Mouse (Mus musculus): ENCODE measurements around the gene Ceacam9.
A peak's percentile ranks its signal among the peaks of the same experiment; 100 is the strongest.
"Not testable (repeated sequence)": the region's sequence is repeated elsewhere in the genome, so short reads cannot be mapped to it uniquely, and the experiment has no call there.

Ceacam9 gene

DNA sequence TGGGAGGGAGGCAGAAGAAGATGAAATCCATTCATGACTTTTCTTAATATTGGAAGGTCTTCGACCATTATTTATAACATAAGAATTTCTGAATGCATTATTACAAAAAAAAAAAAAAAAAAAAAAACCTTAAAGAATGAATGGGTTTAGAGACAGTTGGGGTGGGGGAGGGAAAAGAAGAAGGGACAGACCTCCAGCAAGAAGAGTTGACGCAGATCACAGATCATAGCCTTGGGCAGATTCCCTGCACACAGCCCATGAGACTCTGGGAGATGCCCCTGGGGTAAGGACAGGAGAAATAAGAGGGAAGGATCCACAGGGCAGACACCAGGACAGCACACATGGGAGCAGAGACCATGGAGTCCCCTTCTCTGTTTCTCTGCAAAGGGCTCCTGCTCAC is at the start of gene Ceacam9:
Ceacam9 (plus strand) TSS at position 301 of the 400 bp plus-strand sequence.
- no peak for DNase-seq (ENCODE audit: low read depth, low spot score)

DNA sequence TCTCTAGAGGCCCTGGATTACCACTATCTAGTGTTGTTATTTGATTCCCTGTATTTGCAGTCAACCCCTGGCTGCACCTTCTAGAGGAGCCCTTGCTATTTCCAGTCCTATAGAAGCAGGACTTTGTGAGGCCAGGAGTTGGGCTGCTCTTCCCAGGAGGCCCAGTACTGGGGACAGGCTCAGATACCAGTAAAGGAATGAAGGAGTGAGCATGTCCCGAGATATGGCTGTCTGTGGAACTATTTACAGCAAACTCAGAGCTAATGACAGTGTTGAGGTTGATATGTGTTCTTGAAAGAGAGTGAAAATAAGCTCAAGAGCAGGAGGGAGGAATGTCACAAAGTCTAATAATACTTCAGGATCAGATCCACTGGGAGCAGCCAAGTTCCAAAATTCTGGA is 47.9 kb upstream of the Ceacam9 start:
- no peak for DNase-seq (ENCODE audit: low read depth, low spot score)

DNA sequence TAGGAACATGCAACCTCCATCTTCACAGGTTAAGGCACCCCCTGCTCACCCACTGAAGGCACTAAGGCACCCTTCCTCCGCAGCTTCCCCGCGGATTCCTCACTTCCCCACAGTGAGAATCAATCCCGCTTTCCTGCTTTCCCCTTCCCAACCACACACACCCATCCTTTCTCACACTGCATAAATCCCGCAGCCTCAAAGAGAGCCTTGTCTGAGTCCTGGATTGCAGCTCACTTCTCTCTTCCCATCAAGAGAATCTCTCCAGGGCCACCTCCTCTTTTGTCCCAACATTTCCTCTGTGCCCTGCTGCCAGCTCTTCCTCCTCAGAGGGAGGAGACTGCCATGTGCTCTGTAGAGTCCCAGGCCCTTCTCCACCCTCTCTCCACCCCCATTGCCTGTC is 47.0 kb upstream of the Ceacam9 start:
- DNase-seq (ENCODE audit: low read depth, low spot score) = not testable (repeated sequence)

DNA sequence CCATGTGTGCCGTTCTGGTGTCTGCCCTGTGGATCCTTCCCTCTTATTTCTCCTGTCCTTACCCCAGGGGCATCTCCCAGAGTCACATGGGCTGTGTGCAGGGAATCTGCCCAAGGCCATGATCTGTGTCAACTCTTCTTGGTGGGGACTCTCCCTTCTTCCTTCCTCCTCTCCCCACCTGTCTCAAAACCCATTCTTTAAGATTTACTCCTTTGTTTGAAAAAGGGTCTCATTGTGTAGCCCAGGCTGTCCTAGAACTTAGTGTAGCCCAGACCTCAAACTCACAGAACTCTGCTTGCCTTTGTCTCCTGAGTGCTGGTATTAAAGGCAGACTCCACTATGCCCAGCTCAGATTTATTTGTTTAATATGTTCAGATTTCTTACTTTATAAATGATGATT is 46.1 kb upstream of the Ceacam9 start, which contains the start of gene Ceacam15:
Ceacam15 (minus strand) TSS at position 101 of the 400 bp plus-strand sequence.
- no peak for DNase-seq (ENCODE audit: low read depth, low spot score)

DNA sequence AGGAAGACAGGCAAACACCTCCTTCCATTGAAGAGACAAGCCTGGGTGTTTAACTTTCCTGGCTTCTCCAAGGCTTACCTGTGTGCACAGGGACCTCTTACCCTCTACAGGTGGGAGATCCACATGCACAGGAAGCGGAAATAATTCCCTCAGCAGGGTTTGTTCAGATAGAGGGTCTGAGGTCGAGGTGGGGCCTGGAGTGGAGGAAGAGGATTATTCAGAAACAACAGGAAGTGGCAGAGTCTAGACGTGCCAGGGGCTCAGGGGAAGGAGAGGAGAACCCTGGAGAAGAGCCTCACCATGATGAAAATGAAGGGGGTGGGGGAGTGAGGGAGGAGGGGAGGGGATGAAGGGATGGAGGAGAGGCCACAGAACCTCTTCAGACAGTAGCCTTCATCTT is 41.5 kb upstream of the Ceacam9 start:
- not testable (repeated sequence) for DNase-seq (ENCODE audit: low read depth, low spot score)

DNA sequence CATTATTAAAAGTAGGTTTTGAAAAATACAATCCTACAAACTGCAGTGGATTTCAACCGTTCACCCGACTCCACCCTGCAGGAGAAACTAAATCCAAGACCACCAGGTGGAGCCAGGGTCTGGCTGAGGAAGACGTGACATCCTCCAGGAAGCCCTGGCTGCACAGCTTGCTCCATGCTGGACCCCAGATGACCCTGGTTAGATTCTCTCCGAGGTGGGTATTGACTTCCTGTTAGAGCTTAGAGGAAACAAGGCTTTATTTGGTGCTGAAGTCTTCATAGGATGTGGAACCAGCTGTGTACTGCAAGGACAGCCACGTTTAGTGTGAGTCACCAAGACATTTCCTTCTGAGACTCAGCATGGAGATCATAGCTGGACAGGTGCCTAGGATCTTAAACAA is 32.5 kb upstream of the Ceacam9 start:
- DNase-seq (ENCODE audit: low read depth, low spot score) = no peak

DNA sequence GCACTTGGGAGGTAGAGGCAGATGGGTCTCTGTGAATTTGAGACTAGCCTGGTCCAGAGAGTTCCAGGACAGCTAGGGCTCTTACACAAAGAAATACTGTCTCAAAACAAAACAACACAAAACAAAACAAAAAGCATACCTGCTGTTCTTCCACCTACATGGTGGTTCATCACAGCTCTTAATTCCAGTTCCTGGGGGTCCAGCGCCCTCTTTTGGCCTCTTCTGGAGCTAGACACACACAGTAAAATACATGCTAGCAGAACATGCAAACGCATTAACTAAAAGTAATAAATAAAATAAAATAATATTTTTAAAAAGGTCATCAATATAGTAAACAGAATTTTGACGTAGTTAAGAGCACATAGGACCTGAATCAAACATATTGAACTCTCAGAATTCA is 26.7 kb upstream of the Ceacam9 start:
- DNase-seq (ENCODE audit: low read depth, low spot score) = peak; percentile 87

DNA sequence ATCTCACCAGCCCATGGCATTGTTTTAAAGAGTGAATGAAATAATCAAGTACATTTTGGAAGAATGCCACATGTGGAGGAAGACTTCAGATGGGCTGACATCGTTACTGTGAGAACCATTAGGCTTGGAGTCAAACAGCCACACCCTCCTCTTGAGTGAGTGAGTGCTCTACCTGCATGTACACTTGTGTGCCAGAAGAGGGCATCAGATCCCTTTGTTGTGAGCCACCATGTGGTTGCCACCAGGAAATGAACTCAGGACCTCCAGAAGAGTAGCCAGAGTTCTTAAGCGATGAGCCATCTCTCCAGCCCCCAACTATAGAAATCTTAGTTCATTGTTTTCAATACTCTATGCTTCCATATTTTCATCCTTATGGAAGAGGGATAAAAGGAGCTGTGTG is 22.7 kb upstream of the Ceacam9 start:
- DNase-seq (ENCODE audit: low read depth, low spot score) = peak; percentile 81

DNA sequence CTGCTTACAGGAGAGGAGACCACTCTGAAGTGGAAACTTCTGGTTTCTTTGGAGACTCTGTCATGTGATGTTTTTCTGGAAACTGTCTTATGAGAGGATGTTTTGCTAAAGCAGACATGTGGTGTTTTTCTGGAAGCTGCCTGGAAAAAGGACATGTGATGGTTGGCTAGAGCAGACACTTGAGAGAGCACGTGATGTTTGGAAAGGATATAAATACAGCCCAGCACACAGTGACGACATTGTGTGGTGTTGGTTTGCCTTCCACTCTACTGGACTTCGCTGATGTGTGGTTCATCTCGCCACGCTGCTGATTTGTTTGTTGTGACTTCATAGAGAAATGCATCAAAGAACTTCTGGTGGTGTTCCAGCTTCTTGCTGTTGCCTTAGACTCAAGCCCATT is 21.1 kb upstream of the Ceacam9 start:
- DNase-seq (ENCODE audit: low read depth, low spot score) = no peak

DNA sequence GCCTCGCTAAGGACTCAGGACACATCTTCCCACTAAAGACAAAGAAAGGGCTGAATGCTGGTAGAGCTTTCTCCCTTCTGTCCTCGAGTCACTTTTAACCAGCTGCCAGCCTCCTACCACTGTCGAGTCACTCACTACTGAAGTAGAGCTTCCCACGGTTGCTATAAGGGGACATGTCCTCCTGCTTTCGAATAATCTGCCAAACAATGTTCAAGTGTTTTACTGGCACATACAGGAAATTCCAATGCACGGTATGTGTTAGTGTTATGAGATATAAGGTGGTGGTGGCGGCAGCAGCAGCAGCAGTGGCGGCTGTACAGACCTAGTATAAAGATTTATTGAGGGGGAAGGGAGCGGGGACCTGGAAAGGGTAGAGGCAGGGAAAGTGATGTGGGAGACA is 15.3 kb upstream of the Ceacam9 start:
- DNase-seq (ENCODE audit: low read depth, low spot score) = no peak

DNA sequence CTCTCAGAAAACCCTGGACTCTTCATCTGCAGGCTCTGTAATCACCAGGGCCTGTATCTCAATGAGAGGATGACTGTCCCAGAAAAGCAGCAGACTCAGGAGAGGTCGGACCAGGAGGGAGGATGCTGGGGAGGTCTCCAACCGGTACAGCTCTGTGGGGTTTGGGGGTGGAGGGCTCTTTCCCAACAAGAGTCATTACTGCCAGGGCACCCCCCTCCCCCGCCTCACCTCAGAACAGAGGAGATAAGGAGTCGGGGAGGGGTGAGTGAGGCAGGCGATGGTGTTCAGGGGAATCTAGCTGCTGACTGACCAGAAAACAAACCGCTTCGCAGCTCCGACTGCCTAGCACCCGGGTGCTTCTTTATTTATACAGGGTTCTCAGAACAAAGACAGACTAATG is 13.5 kb upstream of the Ceacam9 start:
- no peak for DNase-seq (ENCODE audit: low read depth, low spot score)

DNA sequence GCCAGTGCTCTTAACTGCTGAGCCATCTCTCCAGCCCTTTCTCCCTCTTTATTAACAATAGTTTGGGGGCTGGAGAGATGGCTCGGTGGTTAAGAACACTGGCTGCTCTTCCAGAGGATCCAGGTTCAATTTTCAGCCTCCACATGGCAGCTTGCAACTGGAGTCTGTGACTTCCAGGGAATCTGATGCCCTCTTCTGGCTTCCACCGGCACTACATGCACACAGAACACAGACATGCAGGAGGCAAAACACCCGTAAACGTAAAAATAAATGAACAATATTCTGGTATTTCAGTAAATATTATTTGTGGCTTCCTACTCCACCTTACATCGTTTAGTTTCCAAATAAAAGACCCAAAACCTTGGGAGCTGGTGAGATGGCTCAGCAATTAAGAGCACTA is 11.1 kb upstream of the Ceacam9 start:
- DNase-seq (ENCODE audit: low read depth, low spot score) = peak; percentile 55

DNA sequence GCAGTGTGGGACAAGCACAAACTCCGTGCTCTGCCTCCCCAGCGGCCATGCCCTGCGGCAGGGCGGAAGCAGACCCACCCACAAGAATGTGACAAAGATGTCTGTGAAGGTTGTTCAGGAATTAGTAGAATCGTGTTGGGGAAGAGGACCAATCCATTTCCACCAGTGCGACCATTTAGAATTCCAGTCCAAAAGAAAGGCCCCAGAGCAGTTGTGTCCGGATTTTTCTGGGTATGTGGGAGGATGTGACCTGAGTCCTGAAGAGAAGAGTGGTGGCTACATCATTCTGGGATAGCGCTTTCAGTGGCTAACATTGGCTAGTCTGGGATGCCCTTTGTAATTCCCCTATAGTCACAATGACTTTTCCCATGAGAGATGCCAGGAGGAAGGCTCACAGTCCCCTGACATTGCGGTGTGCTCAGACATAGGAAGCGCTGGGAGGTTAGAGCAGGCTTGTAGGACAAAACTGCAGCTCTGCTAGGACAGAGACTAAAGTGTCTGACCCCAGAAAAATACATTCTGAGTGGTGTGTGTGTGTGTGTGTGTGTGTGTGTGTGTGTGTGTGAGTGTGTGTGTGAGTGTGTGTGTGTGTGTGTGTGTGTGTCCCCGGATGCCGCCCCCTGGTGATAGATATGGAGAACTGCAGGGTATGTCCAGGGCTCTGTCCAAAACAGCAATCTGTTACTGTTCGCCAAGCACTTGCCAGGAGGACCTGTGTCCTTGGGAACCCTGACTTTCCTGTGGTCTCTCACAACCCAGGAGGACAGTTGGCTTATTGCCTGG is 8.9 kb upstream of the Ceacam9 start:
- DNase-seq (ENCODE audit: low read depth, low spot score) = peak; percentile 23

DNA sequence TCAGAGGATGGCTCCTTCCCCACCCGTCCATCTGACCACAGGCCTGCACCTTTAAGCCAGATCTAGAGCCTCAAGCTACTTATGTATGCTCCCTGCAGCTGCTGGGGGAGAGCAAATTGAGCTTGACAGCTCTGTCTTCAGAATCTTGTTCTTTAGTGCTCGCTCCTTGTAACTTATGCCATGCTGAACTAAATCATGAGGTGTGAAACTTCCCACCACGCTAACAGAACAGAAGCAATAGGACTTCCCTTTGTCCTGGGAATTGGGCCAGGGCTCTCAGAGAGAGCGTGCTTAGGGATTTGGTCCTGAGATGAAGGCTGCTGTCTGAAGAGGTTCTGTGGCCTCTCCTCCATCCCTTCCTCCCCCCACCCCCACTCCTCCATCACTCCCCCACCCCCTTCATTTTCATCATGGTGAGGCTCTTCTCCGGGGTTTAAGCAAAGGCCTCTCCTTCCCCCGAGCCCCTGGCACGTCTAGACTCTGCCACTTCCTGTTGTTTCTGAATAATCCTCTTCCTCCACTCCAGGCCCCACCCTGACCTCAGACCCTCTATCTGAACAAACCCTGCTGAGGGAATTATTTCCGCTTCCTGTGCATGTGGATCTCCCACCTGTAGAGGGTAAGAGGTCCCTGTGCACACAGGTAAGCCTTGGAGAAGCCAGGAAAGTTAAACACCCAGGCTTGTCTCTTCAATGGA is 5.1 kb upstream of the Ceacam9 start:
- DNase-seq (ENCODE audit: low read depth, low spot score) = peak; percentile 31

DNA sequence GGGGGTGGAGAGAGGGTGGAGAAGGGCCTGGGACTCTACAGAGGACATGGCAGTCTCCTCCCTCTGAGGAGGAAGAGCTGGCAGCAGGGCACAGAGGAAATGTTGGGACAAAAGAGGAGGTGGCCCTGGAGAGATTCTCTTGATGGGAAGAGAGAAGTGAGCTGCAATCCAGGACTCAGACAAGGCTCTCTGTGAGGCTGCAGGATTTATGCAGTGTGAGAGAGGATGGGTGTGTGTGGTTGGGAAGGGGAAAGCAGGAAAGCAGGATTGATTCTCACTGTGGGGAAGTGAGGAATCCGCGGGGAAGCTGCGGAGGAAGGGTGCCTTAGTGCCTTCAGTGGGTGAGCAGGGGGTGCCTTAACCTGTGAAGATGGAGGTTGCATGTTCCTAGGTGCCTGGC is 761 bp downstream of the Ceacam9 start:
- not testable (repeated sequence) for DNase-seq (ENCODE audit: low read depth, low spot score)

DNA sequence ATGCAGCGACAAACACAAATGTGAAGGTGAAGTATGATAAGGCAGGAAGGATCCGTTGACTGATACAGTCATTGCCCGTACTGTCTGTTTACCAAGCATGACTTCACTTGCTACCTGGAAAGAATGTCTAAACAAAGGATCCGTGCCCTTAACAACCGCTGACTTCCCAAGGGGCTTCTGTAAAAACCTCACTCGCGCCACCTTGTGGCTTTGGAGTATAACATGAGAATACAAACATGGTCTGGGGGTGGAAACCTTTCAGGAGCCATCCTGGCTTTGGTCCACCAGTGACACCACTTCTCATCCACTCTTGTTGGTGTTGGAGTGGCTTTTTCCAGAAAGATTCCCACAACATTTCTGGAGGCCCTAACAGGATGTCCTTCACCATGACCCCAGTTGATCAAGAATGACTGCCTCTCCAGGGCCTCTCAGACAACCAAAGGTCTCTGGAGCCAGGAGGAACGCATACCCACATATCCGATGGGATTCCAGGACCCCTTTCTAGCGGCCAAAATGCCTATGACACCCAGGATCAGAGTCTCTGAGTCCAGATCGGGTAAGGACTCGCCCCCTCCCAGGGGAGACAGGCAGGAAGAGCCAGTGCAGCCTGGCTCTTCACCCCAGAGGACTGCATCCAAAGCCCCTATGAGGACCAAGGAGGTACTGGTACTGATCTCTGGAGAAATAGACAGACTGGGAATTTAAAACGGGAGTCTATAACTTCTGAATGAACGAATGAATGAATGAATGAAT is 7.0 kb downstream of the Ceacam9 start:
- DNase-seq (ENCODE audit: low read depth, low spot score) = peak; percentile 88

DNA sequence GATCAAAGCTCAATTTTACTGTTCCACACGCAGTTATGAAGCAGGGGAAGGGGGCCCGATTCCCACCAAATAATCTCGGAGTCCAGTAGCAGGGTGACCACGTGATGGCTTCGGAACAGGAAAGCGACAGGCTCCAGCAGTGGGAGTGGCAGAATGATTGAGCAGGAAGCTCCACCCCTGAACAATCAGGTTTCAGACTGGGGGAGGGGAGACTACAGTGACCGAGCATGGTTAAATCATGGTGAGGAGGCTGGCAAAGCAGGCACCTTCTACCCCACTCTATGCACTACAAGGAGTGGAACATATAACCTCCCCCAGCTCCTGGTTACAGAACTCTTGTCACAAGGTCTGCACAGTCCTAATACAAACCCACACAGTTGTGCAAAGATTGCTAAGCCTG is 7.8 kb downstream of the Ceacam9 start:
- DNase-seq (ENCODE audit: low read depth, low spot score) = peak; percentile 60

DNA sequence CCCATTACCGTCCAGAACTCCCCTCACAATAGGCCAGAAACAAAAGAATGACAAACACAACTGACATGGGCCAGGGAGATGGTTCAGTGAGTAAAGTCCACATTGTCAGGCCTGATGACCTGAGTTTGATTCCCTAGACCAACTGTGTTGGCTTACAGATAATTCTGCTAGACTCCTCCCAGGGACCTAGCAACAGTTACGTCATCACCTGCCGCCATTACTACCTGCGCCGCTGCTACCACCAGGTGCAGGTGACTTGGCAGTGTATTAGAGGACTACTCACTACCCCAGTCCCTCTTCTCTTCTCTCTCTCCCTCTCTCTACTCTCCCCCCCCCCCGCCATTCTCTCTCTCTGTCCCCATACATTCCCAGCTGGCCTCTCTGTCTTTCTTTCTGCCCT is 9.1 kb downstream of the Ceacam9 start:
- DNase-seq (ENCODE audit: low read depth, low spot score) = no peak

DNA sequence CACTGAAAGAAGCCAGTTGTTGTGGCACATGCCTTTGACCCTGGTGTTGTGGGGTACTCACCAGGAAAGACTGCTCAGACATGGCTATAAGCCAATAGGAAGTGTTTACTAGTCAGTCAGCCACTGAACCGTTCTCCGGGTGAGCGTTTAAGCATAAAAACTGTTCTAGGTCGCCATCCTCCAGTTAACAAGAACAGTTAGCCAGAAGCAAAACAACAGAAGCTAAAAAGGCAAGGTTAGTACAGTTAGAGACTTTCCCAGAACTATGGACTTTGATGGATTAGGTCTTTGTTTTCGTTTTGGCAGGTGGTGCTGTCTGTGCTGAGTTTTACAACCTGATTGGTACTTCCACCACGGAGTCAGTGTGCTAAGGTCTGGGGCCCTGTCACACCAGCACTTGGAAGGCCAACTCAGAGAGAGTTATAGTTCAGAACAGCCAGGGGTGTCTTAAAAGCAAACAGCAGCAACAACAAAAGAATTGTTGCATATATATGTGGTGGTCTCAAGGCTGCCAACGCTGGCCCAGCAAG is 10.2 kb downstream of the Ceacam9 start:
- no peak for DNase-seq (ENCODE audit: low read depth, low spot score)

DNA sequence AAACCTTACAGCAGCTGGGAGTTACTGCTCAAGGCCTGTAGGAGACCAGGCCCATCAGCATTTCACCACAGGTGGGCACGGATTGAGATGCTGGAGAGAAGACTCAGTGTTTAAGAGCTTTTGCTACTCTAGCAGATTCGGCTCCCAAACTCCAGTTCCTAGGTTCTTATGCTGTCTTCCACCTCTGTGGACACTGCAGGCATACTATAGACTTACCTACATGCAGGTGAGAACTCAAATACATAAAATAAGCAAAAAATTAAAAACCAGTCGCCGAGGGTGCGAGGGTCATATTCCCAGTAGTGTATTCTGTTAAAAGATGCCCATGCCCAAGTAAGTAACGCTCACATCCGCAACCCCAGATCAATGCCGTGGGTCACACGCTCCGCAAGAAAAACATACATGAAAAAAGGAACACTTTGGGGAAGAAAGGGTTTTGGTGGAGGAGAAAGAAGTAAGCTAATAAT is 15.9 kb downstream of the Ceacam9 start:
- DNase-seq (ENCODE audit: low read depth, low spot score) = no peak

DNA sequence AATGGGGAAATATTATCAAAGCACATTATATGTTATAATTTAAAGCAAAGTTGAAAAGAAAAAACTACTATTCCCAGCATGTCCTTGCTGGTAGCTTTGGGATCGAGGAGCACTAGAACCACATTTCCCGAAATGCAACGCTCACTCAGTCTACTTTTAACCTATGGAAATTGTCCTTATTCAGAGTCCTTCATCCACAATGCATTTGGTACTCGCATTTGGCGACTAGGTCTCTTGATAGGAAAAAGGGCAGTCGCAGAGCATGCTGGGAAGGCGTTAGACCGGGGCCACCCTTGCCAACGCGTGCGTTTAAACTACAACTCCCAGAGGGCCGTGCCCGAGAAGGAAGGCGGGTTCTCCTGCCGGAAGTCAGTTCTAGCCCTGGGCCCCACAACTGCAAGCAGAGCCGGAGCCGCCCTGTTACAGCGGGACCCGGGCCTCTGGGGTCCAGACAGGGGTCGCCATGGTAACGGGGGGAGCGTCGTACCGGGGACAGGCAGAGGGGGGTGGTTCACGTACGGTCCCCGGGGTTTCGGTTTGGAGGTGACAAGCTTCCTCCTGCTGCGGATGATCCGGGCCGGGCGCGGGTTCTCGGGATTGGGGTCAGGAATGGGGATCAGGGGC is 16.5 kb downstream of the Ceacam9 start, which contains the start of gene Ap2s1:
Ap2s1 (plus strand) TSS at position 338 of the 624 bp plus-strand sequence.
- peak; percentile 97 for DNase-seq (ENCODE audit: low read depth, low spot score)
